Mouse (Mus musculus) MEL (cell line): ENCODE measurements around the gene Rab11a.

Experiments
- BHLHE40 ChIP-seq: IDR thresholded peaks from 2 replicates; pipeline ENCODE4 v1.6.1; 2012; ENCODE audit warnings: low read depth, mild to moderate bottlenecking, inconsistent platforms, low read length, improper control_type of control experiment, borderline replicate concordance
- CHD1 ChIP-seq: IDR thresholded peaks from 2 replicates; pipeline ENCODE4 v1.6.1; 2012; ENCODE audit warnings: low read depth, mild to moderate bottlenecking, inconsistent platforms, low read length, improper control_type of control experiment
- CTCF ChIP-seq, 3 experiments: IDR thresholded peaks in 2 of 3; conservative IDR thresholded peaks in 1 of 3; 2 replicates each; pipeline ENCODE4 v1.5.1; 2011 to 2012; ENCODE audit warnings: low read length in 3 of 3, low read depth in 2 of 3, mild to moderate bottlenecking in 2 of 3, improper control_type of control experiment in 1 of 3, inconsistent platforms in 1 of 3, mixed read lengths in 1 of 3, moderate library complexity in 1 of 3; ENCODE audit not compliant: control insufficient read depth in 1 of 3, insufficient read depth in 1 of 3, poor library complexity in 1 of 3, severe bottlenecking in 1 of 3
- E2F4 ChIP-seq: IDR thresholded peaks from 2 replicates; pipeline ENCODE4 v1.6.1; 2011; ENCODE audit warnings: low read depth, low read length, improper control_type of control experiment, borderline replicate concordance
- GABPA ChIP-seq: IDR thresholded peaks from 2 replicates; pipeline ENCODE4 v1.6.1; 2012; ENCODE audit warnings: low read depth, mild to moderate bottlenecking, inconsistent platforms, low read length, improper control_type of control experiment, moderate library complexity
- GATA1 ChIP-seq: IDR thresholded peaks from 2 replicates; pipeline ENCODE4 v1.6.1; 2011; ENCODE audit warnings: low read depth, low read length, improper control_type of control experiment
- MAX ChIP-seq: IDR thresholded peaks from 2 replicates; pipeline ENCODE4 v1.6.1; 2011; ENCODE audit warnings: low read length, improper control_type of control experiment
- MEF2A ChIP-seq: IDR thresholded peaks from 2 replicates; pipeline ENCODE4 v1.6.1; 2014; ENCODE audit warnings: low read depth, mild to moderate bottlenecking, inconsistent platforms, low read length, improper control_type of control experiment; ENCODE audit not compliant: poor library complexity, insufficient replicate concordance, severe bottlenecking; ENCODE audit errors: extremely low read depth
- POLR2A ChIP-seq, 2 experiments: IDR thresholded peaks; 2 replicates each; pipeline ENCODE4 v1.6.1; 2011 to 2012; ENCODE audit warnings: low read length in 2 of 2, mild to moderate bottlenecking in 2 of 2, control low read depth in 1 of 2, improper control_type of control experiment in 1 of 2, low read depth in 1 of 2, moderate library complexity in 1 of 2; ENCODE audit not compliant: control insufficient read depth in 1 of 2, insufficient read depth in 1 of 2, poor library complexity in 1 of 2
- SMC3 ChIP-seq: IDR thresholded peaks from 2 replicates; pipeline ENCODE4 v1.6.1; 2011; ENCODE audit warnings: low read depth, low read length, improper control_type of control experiment
- UBTF ChIP-seq: IDR thresholded peaks from 2 replicates; pipeline ENCODE4 v1.6.1; 2012; ENCODE audit warnings: low read depth, mild to moderate bottlenecking, inconsistent platforms, low read length, improper control_type of control experiment, moderate library complexity, borderline replicate concordance; ENCODE audit not compliant: insufficient read depth
- USF1 ChIP-seq: IDR thresholded peaks from 2 replicates; pipeline ENCODE4 v1.6.1; 2014; ENCODE audit warnings: low read depth, mild to moderate bottlenecking, inconsistent platforms, low read length, improper control_type of control experiment, moderate library complexity
- ZMIZ1 ChIP-seq: IDR thresholded peaks from 2 replicates; pipeline ENCODE4 v1.6.1; 2012; ENCODE audit warnings: low read depth, mild to moderate bottlenecking, inconsistent platforms, low read length, improper control_type of control experiment, moderate library complexity

DNA sequence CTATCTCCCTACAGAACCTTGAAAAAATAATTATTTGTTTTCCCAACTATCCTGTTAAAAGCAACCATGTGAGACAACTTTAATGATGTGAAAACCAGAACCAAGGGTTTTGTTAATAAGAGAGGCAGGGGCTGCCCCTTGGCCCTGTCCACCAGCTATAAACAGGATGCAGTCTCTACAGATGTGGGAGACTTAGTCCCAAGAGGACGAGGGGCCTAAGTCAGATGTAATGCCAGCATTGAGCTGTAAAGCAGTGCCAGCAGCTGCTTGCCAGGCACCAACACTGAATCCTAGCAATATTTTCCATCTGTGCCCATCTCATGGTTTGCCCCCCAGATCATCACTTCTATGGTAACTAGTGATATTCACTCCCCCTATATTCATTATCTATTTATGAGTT is 4.9 kb upstream of the Rab11a start:
- TF ChIP-seq E2F4 (no peak), POLR2A (IDR thresholded peaks at IDR 0.05; ENCODE audit: control insufficient read depth in 1 of 2, insufficient read depth in 1 of 2, low read depth in 1 of 2, low read length in 2 of 2, poor library complexity in 1 of 2) (no peak), CTCF (IDR thresholded peaks at IDR 0.05 in 2 of 3, conservative IDR thresholded peaks at IDR 0.05 in 1 of 3; ENCODE audit: control insufficient read depth in 1 of 3, insufficient read depth in 1 of 3, low read depth in 2 of 3, low read length in 3 of 3, poor library complexity in 1 of 3, severe bottlenecking in 1 of 3) (no peak), MEF2A (no peak), USF1 (no peak), CHD1 (no peak), MAX (no peak), SMC3 (no peak), BHLHE40 (no peak), GATA1 (no peak), GABPA (no peak), UBTF (no peak), ZMIZ1 (no peak)
